Mouse (Mus musculus) lung, adult 10 weeks (tissue): ENCODE measurements around the gene Prkg1. TPM values are rescaled to one million over a fixed set of nuclear protein-coding genes. Genes with fewer than 3 reads are reported as not detected.

ENCODE experiments used
- polyA plus RNA-seq: library from polyadenylated mRNA; stranded (reverse); fragments of 350-450 nt; fragmentation: Illumina TruSeq; extraction: RNeasy Lipid Tissue Mini Kit (QIAGEN cat#74804); gene quantifications from one replicate; pipeline ENCODE4 v1.2.3, GENCODE M21; 2014; ENCODE audit warnings: low read depth, low replicate concordance; ENCODE audit not compliant: insufficient read depth

The Prkg1 gene
- 2.9 TPM for polyA plus RNA-seq

GRCm38 (mm10) chr19:31764801-31765340 is at the start of gene Prkg1:
TSS of gene Prkg1 (minus strand) at chr19:31765033.

GRCm38 (mm10) chr19:31082662-31083429 is 682.0 kb downstream of the Prkg1 start, which contains the start of gene Cstf2t:
TSS of gene Cstf2t (plus strand) at chr19:31082837.

GRCm38 (mm10) chr19:30549044-30549853 is 1215.6 kb downstream of the Prkg1 start, which contains the start of gene Dkk1:
TSS of gene Dkk1 (minus strand) at chr19:30549665.

Other genes starting within 250 kb of the Prkg1 start
- gene A1cf, start 103.7 kb upstream of the Prkg1 start, polyA plus RNA-seq = not detected